Mouse (Mus musculus) thymus, postnatal 4 days (tissue): ENCODE results near the gene 1700001O22Rik.

Source experiments
- DNase-seq: peaks from one replicate; pipeline ENCODE4 v3.0.0; 2021

1700001O22Rik gene

DNA sequence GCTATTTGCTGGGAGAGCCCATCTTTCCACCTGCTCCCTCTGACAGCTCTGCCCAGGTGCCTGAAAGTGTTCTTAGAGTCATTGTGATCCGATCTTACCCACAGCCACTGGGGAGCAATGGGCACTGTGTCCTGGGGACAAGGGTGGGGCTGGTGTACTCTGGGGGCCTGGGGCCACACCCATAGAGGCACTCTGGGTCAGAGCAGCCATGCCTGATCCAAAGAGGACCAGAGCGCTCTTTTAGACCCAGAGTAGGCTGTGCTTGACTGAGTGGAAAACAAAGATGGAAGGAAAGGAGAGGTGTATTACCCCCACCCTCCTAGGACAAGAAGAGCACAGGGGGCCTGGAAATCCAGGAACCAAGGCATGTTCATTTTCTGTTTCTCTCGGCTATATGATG, at the start of gene 1700001O22Rik:
Gene 1700001O22Rik (minus strand): TSS at position 58 of the 400 bp plus-strand sequence.
- no peak for DNase-seq

DNA sequence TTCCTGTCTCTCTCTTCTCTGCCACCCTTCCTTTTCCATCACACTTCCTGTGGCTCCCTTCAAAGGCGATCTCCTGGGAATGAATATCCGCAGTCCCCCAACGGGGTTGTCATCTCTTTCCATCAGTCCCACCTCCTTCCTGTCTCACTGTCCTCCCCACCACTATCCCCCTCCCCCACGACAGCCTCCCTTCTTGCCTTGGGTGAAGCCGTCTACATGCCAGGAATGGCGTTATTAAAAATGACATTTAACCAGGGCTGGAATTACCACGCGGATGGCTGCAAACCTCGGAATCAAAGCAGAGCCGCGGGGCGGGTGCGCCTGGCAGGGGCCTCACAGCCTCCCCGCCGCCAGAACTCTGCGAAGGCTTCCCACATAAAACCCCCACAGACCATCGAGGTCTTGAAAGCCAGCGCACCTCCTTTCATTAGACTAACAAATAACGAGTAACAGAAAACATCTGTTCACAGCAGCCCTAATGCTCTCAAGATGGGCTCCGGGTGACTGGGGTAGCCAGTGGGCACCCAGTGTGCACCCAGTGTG, 49.4 kb upstream of the 1700001O22Rik start:
- DNase-seq = no peak

DNA sequence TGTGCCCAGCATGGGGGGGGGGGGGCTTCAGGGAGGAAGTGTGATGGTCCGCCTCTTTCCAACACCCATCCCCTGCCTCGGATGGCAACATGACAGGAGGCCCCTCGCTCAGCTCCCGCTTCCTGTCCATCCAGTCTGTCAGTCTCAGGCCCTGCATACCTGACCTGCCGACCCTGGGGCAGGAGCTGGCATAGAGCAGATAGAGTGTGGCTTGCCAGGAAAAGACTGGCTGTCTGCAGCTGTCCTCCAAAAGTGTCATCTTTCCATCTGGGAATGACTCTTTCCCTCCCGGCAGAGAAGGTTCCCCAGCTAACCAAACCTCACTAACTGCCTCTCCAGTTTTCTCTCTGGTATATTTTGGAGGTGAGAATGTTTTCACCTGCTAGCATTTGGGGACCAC, 47.1 kb upstream of the 1700001O22Rik start:
- no peak for DNase-seq

GRCm38 (mm10) chr2:30848184-30848583, 44.7 kb upstream of the 1700001O22Rik start:
- no peak for DNase-seq

DNA sequence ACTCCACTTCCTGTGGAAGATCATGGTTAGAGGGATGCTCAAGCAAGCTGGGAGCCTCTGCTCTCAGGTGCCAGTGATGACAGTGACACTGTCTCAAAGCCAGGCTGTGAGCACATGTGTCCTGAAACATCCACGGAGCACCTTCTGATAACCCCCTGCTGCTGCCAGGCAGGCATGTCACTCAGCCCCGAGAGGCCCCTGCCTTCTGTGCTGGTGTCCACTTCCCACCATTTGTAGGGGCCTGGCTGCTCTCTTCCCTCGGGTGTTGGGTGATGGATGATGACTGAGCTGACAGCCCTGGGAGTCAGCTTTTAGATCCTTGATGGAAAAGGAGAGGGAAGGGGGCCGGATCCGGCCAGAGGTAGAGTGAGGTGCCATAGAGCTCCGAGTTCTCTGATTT, 43.3 kb upstream of the 1700001O22Rik start:
- no peak for DNase-seq

DNA sequence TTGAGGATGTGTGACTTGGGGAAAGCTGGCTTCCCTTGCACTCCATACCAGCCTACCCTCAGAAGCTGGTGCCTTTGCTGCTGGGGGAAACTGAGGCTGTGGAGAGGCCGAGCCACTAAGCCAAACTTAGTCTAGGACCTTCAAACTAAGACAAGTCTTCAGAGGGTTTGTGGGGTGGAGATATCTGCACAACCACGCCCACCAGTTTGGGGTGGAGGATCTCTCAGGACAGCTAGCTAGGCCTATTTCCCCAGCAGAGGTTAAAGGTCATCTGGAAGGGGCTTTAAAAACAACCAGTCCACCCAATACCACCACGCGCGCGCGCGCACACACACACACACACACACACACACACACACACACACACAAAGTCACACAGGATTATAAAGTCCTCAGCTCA, 42.8 kb upstream of the 1700001O22Rik start:
- no peak for DNase-seq

- DNase-seq = no peak
These were observed 42.0 kb upstream of the 1700001O22Rik start for GRCm38 (mm10) chr2:30845152-30846070.

DNA sequence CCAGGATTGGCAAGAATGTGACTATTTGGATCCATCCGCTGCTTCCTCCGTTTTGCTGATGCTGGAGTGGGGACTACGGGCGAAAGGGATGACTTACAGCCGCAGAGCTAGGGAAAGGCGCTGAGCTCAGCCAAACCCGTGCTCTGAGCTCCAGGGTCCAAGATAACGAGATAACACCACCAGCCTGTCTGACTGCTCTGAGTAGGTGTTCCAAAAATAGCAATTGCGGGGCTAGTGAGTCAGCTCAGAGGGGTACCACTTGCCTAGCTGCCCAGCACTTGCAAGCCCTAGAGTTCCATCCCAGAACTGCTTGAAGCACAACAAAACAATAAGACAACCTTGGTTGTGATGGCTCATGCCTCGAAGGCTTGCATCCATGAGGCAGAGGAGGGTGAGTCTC, 39.2 kb upstream of the 1700001O22Rik start:
- DNase-seq = no peak

DNA sequence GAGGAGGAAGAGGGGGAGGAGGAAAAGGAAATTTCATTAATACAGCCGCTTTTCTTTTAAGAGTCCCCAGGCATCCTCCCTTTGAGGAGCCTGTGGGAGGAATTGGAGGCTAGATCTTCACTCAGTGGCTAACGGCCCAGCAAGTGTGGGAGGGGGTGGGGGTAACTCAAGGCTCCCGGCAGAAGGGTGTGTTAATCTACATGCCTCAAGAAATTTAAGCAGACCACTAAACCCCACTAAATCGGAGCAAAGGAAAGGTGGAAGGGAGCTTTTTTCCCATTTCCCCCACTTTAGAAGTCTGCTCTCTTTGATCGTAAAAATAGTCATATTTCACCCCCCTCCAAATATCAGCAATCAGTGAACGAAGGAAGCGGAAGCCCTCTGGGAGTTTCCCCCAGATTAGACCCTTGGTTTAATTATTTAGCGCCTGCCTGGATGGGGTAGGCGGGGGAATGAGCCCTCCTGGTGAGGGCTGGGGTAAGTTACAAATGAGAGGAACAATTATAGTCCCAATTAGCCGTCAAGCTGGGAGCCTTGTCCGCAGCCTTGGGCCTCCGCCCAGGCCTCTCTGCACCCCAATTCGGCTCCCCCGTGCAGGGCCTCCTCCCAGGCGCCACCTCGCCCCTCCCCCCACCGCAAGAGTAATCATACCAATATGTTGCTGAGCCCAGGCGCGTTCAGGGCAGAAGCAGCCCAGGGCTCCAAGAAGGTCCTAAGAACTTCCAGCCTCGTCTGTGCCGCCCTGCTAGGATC, 33.0 kb upstream of the 1700001O22Rik start:
- no peak for DNase-seq

GRCm38 (mm10) chr2:30834373-30835022, 31.0 kb upstream of the 1700001O22Rik start, which contains the start of gene Prrx2:
Prrx2 (plus strand) TSS chr2:30834972.
- DNase-seq = no peak

- DNase-seq = no peak
These were observed 30.2 kb upstream of the 1700001O22Rik start for GRCm38 (mm10) chr2:30833644-30834043.

- DNase-seq = no peak
These were observed 26.9 kb upstream of the 1700001O22Rik start, which contains the start of gene Asb6 for GRCm38 (mm10) chr2:30830283-30830795. Asb6 (minus strand) TSS chr2:30830333.

- peak; percentile 77 for DNase-seq
These were observed 25.9 kb upstream of the 1700001O22Rik start for GRCm38 (mm10) chr2:30829315-30829714.

GRCm38 (mm10) chr2:30827749-30828475, 24.5 kb upstream of the 1700001O22Rik start:
- DNase-seq = peak; percentile 98

- peak; percentile 72 for DNase-seq
These were observed 23.6 kb upstream of the 1700001O22Rik start for GRCm38 (mm10) chr2:30826825-30827748.

DNA sequence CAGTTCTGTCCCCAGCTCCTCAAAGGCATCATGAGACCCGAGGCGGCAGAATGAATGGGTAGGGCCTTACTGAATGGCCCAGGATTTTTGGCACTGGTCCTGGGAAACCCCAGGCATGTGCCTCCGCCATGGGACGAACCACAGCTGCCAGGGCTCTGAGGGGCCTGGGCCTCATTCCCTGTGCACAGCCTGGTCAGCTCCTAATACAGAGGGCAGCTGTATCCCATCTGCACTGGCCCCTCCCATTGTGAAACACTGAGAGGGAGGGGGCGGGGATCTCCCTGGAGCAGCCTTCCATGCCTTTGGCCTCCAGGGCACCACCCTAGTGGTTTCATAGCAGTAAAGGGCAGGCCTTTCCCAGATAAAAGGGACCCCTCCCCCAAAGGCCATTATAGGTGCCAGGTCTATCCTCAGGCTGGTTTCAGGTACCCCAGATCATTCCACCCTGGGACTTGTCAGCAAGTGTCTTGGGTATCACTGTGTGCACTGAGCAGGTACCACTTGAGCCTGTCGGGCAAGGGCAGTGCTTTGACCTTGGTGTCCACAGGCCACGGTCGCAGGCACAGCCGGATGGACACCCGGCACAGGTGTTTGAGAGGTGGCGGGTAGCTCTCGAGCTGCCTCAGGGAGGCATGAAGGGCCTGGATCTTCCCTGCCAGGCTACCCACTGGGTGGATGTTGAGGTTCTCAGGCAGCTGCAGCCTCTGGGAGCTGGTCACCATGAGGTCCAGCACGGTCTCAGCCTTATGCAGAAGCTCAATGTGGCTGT, 20.1 kb upstream of the 1700001O22Rik start:
- no peak for DNase-seq

GRCm38 (mm10) chr2:30822460-30822859, 19.0 kb upstream of the 1700001O22Rik start:
- no peak for DNase-seq

- no peak for DNase-seq
These were observed 17.6 kb upstream of the 1700001O22Rik start for GRCm38 (mm10) chr2:30821073-30821472.

GRCm38 (mm10) chr2:30819873-30820272, 16.4 kb upstream of the 1700001O22Rik start:
- DNase-seq = no peak

DNA sequence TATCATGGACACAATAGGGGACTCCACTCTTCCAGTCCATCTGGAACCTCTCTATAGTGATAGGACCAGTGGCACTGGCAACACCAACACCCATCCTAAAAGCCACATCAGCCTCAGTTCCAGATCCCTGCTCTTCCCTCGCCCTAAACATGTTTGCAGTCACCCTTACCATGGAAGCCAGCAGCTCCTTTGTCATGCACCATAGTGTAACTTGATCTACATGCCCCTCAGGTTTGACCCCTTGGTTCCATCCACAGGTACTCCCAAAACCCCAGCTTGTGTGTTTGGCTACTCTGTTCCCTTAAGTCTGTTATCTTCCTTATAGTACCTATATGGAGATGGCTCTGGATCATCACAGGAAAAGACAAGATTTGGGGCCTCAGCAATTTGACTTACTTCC, 12.9 kb upstream of the 1700001O22Rik start:
- no peak for DNase-seq
